Mouse (Mus musculus): ENCODE results near the gene Tmem273.

GRCm38 (mm10) chr14:32770563-32770962 lies 15.2 kb upstream of the Tmem273 start:
- TF ChIP-seq CTCF (IDR thresholded peaks at IDR 0.05; ENCODE audit: low read depth) (no peak), EP300 (IDR thresholded peaks at IDR 0.05; ENCODE audit: low read depth) (no peak)
